Mouse (Mus musculus) C2C12 (cell line): Measurements from ENCODE around the gene Hmgcl. TPM values are rescaled to one million over a fixed set of nuclear protein-coding genes. Genes with fewer than 3 reads are reported as not detected.
A peak's percentile ranks its signal among the peaks of the same experiment; 100 is the strongest.

Experiments used
- H3K27me3 ChIP-seq: one replicate; pipeline ENCODE4 v1.6.1; 2011; ENCODE audit not compliant: control insufficient read depth, insufficient read depth, insufficient read length
- H3K36me3 ChIP-seq: one replicate; pipeline ENCODE4 v1.6.1; 2011; ENCODE audit not compliant: control insufficient read depth, insufficient read depth
- H3K4me3 ChIP-seq: one replicate; pipeline ENCODE4 v1.5.1; 2011; ENCODE audit warnings: mild to moderate bottlenecking, control low read depth; ENCODE audit not compliant: poor library complexity, insufficient read depth, severe bottlenecking
- H3K79me2 ChIP-seq: one replicate; pipeline ENCODE4 v1.6.1; 2011; ENCODE audit not compliant: control insufficient read depth, insufficient read depth
- H3K79me3 ChIP-seq: one replicate; pipeline ENCODE4 v1.6.1; 2011; ENCODE audit warnings: low read depth, control low read depth
- H3ac ChIP-seq: one replicate; pipeline ENCODE3; 2011; ENCODE audit warnings: low read depth; ENCODE audit not compliant: control insufficient read depth, insufficient read length
- CEBPB ChIP-seq: IDR thresholded peaks from one replicate; pipeline ENCODE4 v1.6.1; 2011; ENCODE audit warnings: low read depth, mild to moderate bottlenecking, control low read depth, moderate library complexity
- CTCF ChIP-seq: IDR thresholded peaks from one replicate; pipeline ENCODE4 v1.5.1; 2011; ENCODE audit not compliant: control insufficient read depth, insufficient read depth, insufficient read length
- FOSL1 ChIP-seq: IDR thresholded peaks from one replicate; pipeline ENCODE4 v1.8.0; 2011; ENCODE audit warnings: mild to moderate bottlenecking, low read length; ENCODE audit not compliant: poor library complexity, insufficient read depth, severe bottlenecking
- MAX ChIP-seq: IDR thresholded peaks from one replicate; pipeline ENCODE4 v1.6.1; 2011; ENCODE audit warnings: mild to moderate bottlenecking, control low read depth
- MYOD1 ChIP-seq: IDR thresholded peaks from one replicate; pipeline ENCODE4 v1.6.1; 2011; ENCODE audit warnings: low read depth; ENCODE audit not compliant: control insufficient read depth, insufficient read length
- MYOG ChIP-seq: IDR thresholded peaks from one replicate; pipeline ENCODE4 v1.6.1; 2011; ENCODE audit not compliant: control insufficient read depth, insufficient read length; ENCODE audit errors: extremely low read depth
- USF1 ChIP-seq: IDR thresholded peaks from one replicate; pipeline ENCODE4 v1.6.1; 2011; ENCODE audit warnings: low read depth, mild to moderate bottlenecking, control low read depth, moderate library complexity
- polyA plus RNA-seq: library from polyadenylated mRNA; unstranded; fragments of >200 nt; fragmentation: generic; extraction: Trizol; gene quantifications from one replicate; pipeline ENCODE4 v1.2.1, GENCODE M21; 2012; ENCODE audit warnings: missing spikeins

Hmgcl gene
- polyA plus RNA-seq, 1 experiment = 24.3 TPM

GRCm38 (mm10) chr4:135918635-135919279 lies 27.5 kb upstream of the Hmgcl start:
- H3ac ChIP-seq = no peak overlapping the region
- H3K4me3 ChIP-seq = no peak overlapping the region
- H3K79me2 ChIP-seq = no peaks in the 10 kb centered on the region
- peaks cover 4% of the 10 kb centered on the region for H3K36me3 ChIP-seq
- peaks cover 17% of the 10 kb centered on the region for H3K27me3 ChIP-seq
- no peaks in the 10 kb centered on the region for H3K79me3 ChIP-seq
- TF ChIP-seq MYOD1 (no peak), CEBPB (no peak), MAX (no peak), CTCF (no peak)

- no peak overlapping the region for H3K4me3 ChIP-seq
- peaks cover 17% of the 10 kb centered on the region for H3K27me3 ChIP-seq
- H3K79me3 ChIP-seq = no peaks in the 10 kb centered on the region
- H3ac ChIP-seq = no peak overlapping the region
- H3K79me2 ChIP-seq = no peaks in the 10 kb centered on the region
- peaks cover 4% of the 10 kb centered on the region for H3K36me3 ChIP-seq
- TF ChIP-seq MYOD1 = no peak
- no peak for TF ChIP-seq CTCF
- no peak for TF ChIP-seq FOSL1
- no peak for TF ChIP-seq MYOG
- no peak for TF ChIP-seq CEBPB
- no peak for TF ChIP-seq USF1
- no peak for TF ChIP-seq MAX
Measured at GRCm38 (mm10) chr4:135919280-135919639, 27.0 kb upstream of the Hmgcl start.

- H3K36me3 ChIP-seq = peaks cover 4% of the 10 kb centered on the region
- H3ac ChIP-seq = peak within 1 kb of the TSS; percentile 90
- H3K4me3 ChIP-seq = peak within 1 kb of the TSS; percentile 80
- H3K79me2 ChIP-seq = no peaks in the 10 kb centered on the region
- TF ChIP-seq CEBPB = peak; percentile 70
- TF ChIP-seq MYOG = no peak
- no peak for TF ChIP-seq MAX
- TF ChIP-seq MYOD1 = no peak
- peak; percentile 34 for TF ChIP-seq CTCF
- no peak for TF ChIP-seq USF1
- no peak for TF ChIP-seq FOSL1
- peaks cover 17% of the 10 kb centered on the region for H3K27me3 ChIP-seq
- no peaks in the 10 kb centered on the region for H3K79me3 ChIP-seq
Measured at GRCm38 (mm10) chr4:135920304-135921241, 25.7 kb upstream of the Hmgcl start, which contains the start of gene Fuca1. Gene Fuca1 (plus strand): TSS chr4:135920735.

- Histone ChIP-seq H3ac (peak overlapping the region; percentile 90), H3K4me3 (peak overlapping the region; percentile 80), H3K79me2 (no peaks in the 10 kb centered on the region), H3K36me3 (peaks cover 4% of the 10 kb centered on the region), H3K27me3 (peaks cover 15% of the 10 kb centered on the region), H3K79me3 (no peaks in the 10 kb centered on the region)
- TF ChIP-seq CEBPB (no peak), USF1 (no peak), MAX (no peak), FOSL1 (no peak), MYOG (no peak), MYOD1 (no peak), CTCF (no peak)
Measured at GRCm38 (mm10) chr4:135921257-135922120, 24.8 kb upstream of the Hmgcl start.

- no peak overlapping the region for H3K4me3 ChIP-seq
Measured at GRCm38 (mm10) chr4:135922190-135922589, 24.1 kb upstream of the Hmgcl start.

More at GRCm38 (mm10) chr4:135922190-135922589, 24.1 kb upstream of the Hmgcl start:
- no peaks in the 10 kb centered on the region for H3K79me2 ChIP-seq
- no peaks in the 10 kb centered on the region for H3K79me3 ChIP-seq
- H3K36me3 ChIP-seq = peaks cover 4% of the 10 kb centered on the region
- peaks cover 8% of the 10 kb centered on the region for H3K27me3 ChIP-seq
- TF ChIP-seq USF1 (no peak), CTCF (no peak), FOSL1 (no peak), MYOD1 (no peak), MAX (no peak), MYOG (no peak)
- H3ac ChIP-seq = no peak overlapping the region
